Mouse (Mus musculus) stomach, postnatal 0 days (tissue): ENCODE data around the gene Nek7.

Experiments used
- CTCF ChIP-seq: IDR thresholded peaks from 2 replicates; pipeline ENCODE4 v1.5.1; 2016; ENCODE audit warnings: antibody characterized with exemption, low read depth, mild to moderate bottlenecking, moderate library complexity
- EP300 ChIP-seq: optimal IDR thresholded peaks from 2 replicates; pipeline ENCODE3; 2016; ENCODE audit warnings: antibody characterized with exemption

DNA sequence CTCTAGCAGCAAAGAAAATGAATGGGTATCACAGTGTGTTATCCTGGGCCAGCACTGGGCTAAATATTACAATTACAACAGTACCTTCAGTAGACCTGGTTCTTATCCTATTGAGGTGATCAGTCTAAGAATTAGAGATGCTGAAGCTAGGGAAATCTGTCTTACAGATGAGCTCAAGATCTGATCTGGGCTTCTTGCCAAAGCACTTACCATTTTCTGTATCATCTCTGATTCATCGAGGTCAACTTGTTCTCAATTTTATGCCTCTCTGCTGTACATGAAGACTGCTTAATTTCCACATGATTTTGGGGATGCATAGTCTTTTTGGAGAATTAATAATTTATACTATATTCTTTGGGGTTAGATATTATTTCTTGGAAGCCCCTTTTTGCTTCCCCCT, 173.1 kb downstream of the Nek7 start:
- TF ChIP-seq CTCF (no peak), EP300 (no peak)
